Mouse (Mus musculus) bone marrow, adult 2 months (tissue): ENCODE results near the gene Hfm1.

ENCODE experiments used
- CTCF ChIP-seq: fragments of 200-500 bp; IDR thresholded peaks from 2 replicates; pipeline ENCODE4 v1.5.1; 2011; ENCODE audit warnings: low read length, control low read depth; ENCODE audit not compliant: control insufficient read depth, insufficient read depth
- POLR2A ChIP-seq: fragments of 200-500 bp; IDR thresholded peaks from 2 replicates; pipeline ENCODE4 v1.6.1; 2011; ENCODE audit warnings: low read depth, mild to moderate bottlenecking, control low read depth, low read length, borderline replicate concordance; ENCODE audit not compliant: control insufficient read depth

GRCm38 (mm10) chr5:106843906-106844305, 82.2 kb downstream of the Hfm1 start:
- TF ChIP-seq POLR2A (no peak), CTCF (no peak)
